8 mouse cellular contexts compared by ENCODE assay signal in genomic region chr2:161519671-161520070, GRCm38 (mm10).
"Had no signal": no experiment of that assay in that cellular context is flagged by ENCODE, and none has a peak within 500 bp of the region (broad histone marks: within the 10 kb centered on the region; RNA-seq: fewer than 3 reads in every experiment).

No protein-coding gene starts in this region.

- DNase-seq: kidney, postnatal 14 days; layer of hippocampus, postnatal 36 days; liver, embryonic 13.5 days; liver, postnatal 0 days; retina, postnatal 1 day; right cerebral cortex, postnatal 4 days; thymus, adult 2 months; thymus, postnatal 25 days had no signal
